Mouse (Mus musculus) bone marrow, adult 2 months (tissue): ENCODE measurements around the gene 9030025P20Rik.
"Not testable (repeated sequence)": the region's sequence is repeated elsewhere in the genome, so short reads cannot be mapped to it uniquely, and the experiment has no call there.

Source experiments
- CTCF ChIP-seq: fragments of 200-500 bp; IDR thresholded peaks from 2 replicates; pipeline ENCODE4 v1.5.1; 2011; ENCODE audit warnings: low read length, control low read depth; ENCODE audit not compliant: control insufficient read depth, insufficient read depth
- POLR2A ChIP-seq: fragments of 200-500 bp; IDR thresholded peaks from 2 replicates; pipeline ENCODE4 v1.6.1; 2011; ENCODE audit warnings: low read depth, mild to moderate bottlenecking, control low read depth, low read length, borderline replicate concordance; ENCODE audit not compliant: control insufficient read depth

DNA sequence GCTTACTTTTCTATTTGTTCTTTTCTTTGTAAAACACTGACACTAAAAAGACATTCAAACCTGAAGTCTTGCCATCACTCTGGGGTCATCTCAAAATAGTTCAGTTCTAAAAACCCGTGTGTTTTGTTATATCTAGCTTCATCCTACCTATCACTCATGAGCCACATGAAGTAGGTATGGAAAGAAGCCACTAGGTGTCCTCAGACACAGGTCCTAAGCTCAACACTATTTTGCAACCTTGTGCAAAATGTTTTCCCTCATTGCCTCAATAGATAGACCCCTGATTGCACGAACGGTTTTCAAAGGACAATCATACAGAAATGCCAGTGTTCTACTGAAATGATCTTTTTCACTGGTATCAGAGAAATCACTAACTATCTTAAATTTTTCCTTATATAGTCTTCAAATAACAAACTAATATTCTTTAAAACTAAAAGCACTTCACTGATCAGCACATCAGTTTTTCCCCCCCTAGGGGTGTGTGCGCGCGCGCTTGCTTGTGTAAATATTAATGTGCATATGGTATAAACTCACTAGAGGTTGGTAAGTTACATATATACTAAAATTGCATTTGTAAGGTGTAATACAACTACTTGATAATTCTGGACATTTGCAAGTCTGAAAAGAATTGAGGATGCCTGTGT is 428 bp upstream of the 9030025P20Rik start:
- not testable (repeated sequence) for TF ChIP-seq CTCF, POLR2A
